Comparison of ENCODE assay signal across 8 mouse cellular contexts in the genomic region with DNA sequence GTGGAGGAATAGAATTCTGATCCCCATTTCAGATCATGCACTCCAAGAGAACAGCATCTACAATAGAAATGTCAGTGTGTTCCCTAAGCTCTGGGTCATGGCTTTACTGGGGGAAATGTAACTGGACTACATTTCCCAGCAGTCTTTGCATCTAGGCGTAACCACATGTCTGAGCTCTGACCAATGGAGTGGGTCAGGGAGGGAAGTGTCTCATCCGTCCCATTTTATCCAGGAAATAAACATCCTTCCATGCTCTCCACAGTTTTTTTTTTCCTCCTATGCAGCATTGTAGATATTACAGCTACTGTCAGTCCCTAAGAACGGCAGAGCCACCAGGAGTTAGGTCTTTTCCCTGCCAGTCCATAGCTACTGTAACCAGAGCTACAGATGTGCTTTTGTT. TPM values are rescaled to one million over a fixed set of nuclear protein-coding genes. Genes with fewer than 3 reads are reported as not detected.
A peak's percentile ranks its signal among the peaks of the same experiment; 100 is the strongest.
DNase-seq lines count a peak whose midpoint lies in the region; ATAC-seq and TF ChIP-seq lines count a peak whose summit lies in the region.

No protein-coding gene starts in this region.

- peak; percentile 72 for DNase-seq in thymus, postnatal 0 days (ENCODE audit: low spot score)
- DNase-seq in thymus, postnatal 4 days = no peak
- peak; percentile 84 for DNase-seq in cerebellum, adult 9-10 months
- peak; percentile 85 for DNase-seq in heart, adult 8-10 months (ENCODE audit: low spot score)
- peak; percentile 61 to 79 for DNase-seq in kidney, adult 8-10 months
- peak; percentile 29 to 47 (median 32) for DNase-seq in liver, embryonic 14.5 days (ENCODE audit: low read depth in 3 of 3, low spot score in 3 of 3)
- DNase-seq in gastrocnemius, adult 8-10 months (ENCODE audit: low spot score in 2 of 2) = no peak

- H3K9ac ChIP-seq in liver, embryonic 14.5 days (replicated peaks) = no peak overlapping the region
- H3K9ac ChIP-seq in neural tube, embryonic 12.5 days = no peak overlapping the region

- peaks cover 4 to 11% of the 10 kb centered on the region in 2 experiments for H3K4me1 ChIP-seq in liver, embryonic 14.5 days (replicated peaks; ENCODE audit: control insufficient read depth in 2 of 2, insufficient read depth in 2 of 2, low read length in 1 of 2)
- peaks cover 26% of the 10 kb centered on the region for H3K4me1 ChIP-seq in neural tube, embryonic 12.5 days

- H3K27ac ChIP-seq in liver, embryonic 14.5 days = no peak overlapping the region
- H3K27ac ChIP-seq in neural tube, embryonic 12.5 days = no peak overlapping the region

- H3K27me3 ChIP-seq in liver, embryonic 14.5 days (ENCODE audit: control insufficient read depth, insufficient read depth, low read length) = no peaks in the 10 kb centered on the region
- H3K27me3 ChIP-seq in neural tube, embryonic 12.5 days (replicated peaks) = no peaks in the 10 kb centered on the region

- no peaks in the 10 kb centered on the region for H3K9me3 ChIP-seq in liver, embryonic 14.5 days (ENCODE audit: control insufficient read depth, low read length)
- no peaks in the 10 kb centered on the region for H3K9me3 ChIP-seq in neural tube, embryonic 12.5 days

- H3K4me3 ChIP-seq in liver, embryonic 14.5 days (ENCODE audit: insufficient read depth in 1 of 2, low read depth in 2 of 2, low read length in 2 of 2) = no peak overlapping the region
- H3K4me3 ChIP-seq in neural tube, embryonic 12.5 days = no peak overlapping the region

- H3K36me3 ChIP-seq in liver, embryonic 14.5 days (replicated peaks; ENCODE audit: control insufficient read depth, insufficient read depth, low read depth) = no peaks in the 10 kb centered on the region
- H3K36me3 ChIP-seq in neural tube, embryonic 12.5 days = no peaks in the 10 kb centered on the region

- 7% methylated on average over 3 of the region's 3 CpGs for WGBS in liver, embryonic 14.5 days (ENCODE audit: insufficient replicate concordance)
- 5% methylated on average over 3 of the region's 3 CpGs for WGBS in neural tube, embryonic 12.5 days

- TF ChIP-seq EP300 in liver, embryonic 14.5 days (IDR thresholded peaks at IDR 0.05; ENCODE audit: low read depth) = no peak

- ATAC-seq in liver, embryonic 14.5 days (ENCODE audit: insufficient read depth) = 0 out of 2 replicates have a peak, but pooled peaks have one; percentile 44
- peak; percentile 36; the same call in 1 of the 2 replicates for ATAC-seq in neural tube, embryonic 12.5 days (ENCODE audit: low FRiP score, low read depth)

- peak overlapping the region; percentile 47 for H3K4me2 ChIP-seq in liver, embryonic 14.5 days (ENCODE audit: low read depth)
- peak overlapping the region; percentile 57 for H3K4me2 ChIP-seq in neural tube, embryonic 12.5 days (replicated peaks)

- TF ChIP-seq CTCF in liver, embryonic 14.5 days (IDR thresholded peaks at IDR 0.05; ENCODE audit: low read depth) = no peak

RNA-seq across cellular contexts. Expression of a gene that starts 3.9 kb away (rescaled TPM):
- polyA plus RNA-seq in thymus, postnatal 0 days (2015; fragmentation: Nextera tagmentation; extraction: Ambion mirVana) = 1.2 and 1.3 TPM in 2 replicates
- 1 to 10 TPM in 3 of 4 experiments, under 1 TPM in 1; 0.69 to 2.3 (median 1.5) TPM for total RNA-seq in heart, adult 8-10 months (2022)
- polyA plus RNA-seq in liver, embryonic 14.5 days (2012; rRNA removed) = 0.04 TPM in 1 of 2 replicates, not detected in the other
- polyA plus RNA-seq in liver, embryonic 14.5 days (2014; fragmentation: Nextera tagmentation; extraction: Ambion mirVana) = 0.17 and 0.23 TPM in 2 replicates
- polyA plus RNA-seq in neural tube, embryonic 12.5 days (2016; fragmentation: Nextera tagmentation; extraction: Ambion mirVana) = 0.57 and 1.3 TPM in 2 replicates
- total RNA-seq in gastrocnemius, adult 8-10 months (2022) = 1 to 10 TPM in 2 of 4 experiments, under 1 TPM in 2; 0.41 to 1.7 (median 0.77) TPM

Comparison
In these comparisons a context has a peak if more than half of its experiments do, and no peak if none do; other contexts are left out.
1. DNase-seq: peak in thymus, postnatal 0 days (single experiment), cerebellum, adult 9-10 months (single experiment), heart, adult 8-10 months (single experiment), kidney, adult 8-10 months (2 of 2) and liver, embryonic 14.5 days (3 of 3); none in thymus, postnatal 4 days (single experiment) and gastrocnemius, adult 8-10 months (0 of 2).